Mouse (Mus musculus): ENCODE data around the gene Tmem266.

The Tmem266 gene

GRCm38 (mm10) chr9:55328151-55328918 is 1.6 kb downstream of the Tmem266 start:
- intact Hi-C loops (cut with DNase I): loop anchor here (5.0 kb wide), 1 partner anchor 54 kb away; no protein-coding TSS in a partner anchor

DNA sequence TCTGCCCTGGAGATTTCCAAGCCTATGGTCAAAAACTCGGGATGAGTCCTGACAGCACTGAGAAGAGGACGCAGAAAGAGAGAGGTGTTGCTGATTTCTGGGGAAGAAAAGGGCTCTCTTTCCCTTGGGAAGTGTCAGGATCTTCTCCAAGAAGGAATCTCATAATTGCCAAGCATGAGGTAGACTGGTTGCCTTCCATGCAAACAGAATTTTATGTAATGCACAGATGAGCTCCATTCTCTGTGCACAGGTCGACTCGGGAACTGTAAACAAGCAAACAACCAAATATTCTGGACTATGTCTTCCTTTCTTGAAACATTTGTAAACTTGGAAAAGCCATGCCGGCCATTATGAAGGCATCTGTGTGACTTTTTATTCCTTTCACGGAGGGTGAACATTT is 2.7 kb downstream of the Tmem266 start:
- intact Hi-C loops (cut with DNase I): loop anchor here (5.0 kb wide), 1 partner anchor 53 kb away; no protein-coding TSS in a partner anchor

DNA sequence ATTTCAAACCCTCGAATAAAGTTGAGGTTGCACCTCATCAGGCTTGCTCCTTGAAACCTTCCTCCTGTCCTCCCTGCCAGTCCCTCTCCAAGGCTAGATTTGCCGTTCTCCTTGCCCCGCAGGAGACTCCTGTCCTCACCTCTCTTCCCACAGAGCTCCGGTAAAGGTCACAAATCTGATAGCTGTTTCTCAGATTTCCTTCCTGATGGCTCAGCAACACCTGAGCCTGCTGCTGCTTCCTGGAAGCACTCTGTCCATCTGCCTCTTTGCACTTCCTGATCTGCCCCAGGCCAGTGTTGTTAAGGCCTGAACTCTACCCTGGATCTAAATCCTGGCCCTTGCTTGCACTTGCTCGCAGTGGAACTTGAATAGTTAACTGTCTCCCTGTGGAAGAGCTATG is 5.8 kb downstream of the Tmem266 start:
- intact Hi-C loops (cut with DNase I): no loop called here

- intact Hi-C loops (cut with DNase I): no loop called here
These were observed 6.2 kb downstream of the Tmem266 start for GRCm38 (mm10) chr9:55332949-55333348.

DNA sequence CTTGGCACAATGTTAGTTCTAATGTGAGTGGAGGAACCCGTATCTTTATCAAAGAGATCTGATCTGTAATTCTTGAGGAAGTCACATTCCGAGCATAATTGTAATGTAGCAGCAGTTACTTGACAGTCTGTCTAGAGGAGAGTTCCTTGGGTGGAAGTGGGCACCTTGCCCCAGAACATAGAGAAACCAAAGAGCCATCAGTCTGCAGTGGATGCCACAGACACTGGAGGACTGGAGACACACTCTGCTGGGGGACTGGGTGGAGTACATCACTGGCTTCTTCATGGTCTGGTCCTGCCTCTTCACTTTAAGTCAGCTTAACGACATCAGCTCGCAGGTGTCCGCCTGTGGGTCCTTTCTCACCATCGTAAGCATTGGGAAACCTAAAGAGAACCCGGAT is 17.5 kb downstream of the Tmem266 start:
- intact Hi-C loops (cut with DNase I): no loop called here

GRCm38 (mm10) chr9:55345332-55345731 is 18.6 kb downstream of the Tmem266 start:
- intact Hi-C loops (cut with DNase I): no loop called here

DNA sequence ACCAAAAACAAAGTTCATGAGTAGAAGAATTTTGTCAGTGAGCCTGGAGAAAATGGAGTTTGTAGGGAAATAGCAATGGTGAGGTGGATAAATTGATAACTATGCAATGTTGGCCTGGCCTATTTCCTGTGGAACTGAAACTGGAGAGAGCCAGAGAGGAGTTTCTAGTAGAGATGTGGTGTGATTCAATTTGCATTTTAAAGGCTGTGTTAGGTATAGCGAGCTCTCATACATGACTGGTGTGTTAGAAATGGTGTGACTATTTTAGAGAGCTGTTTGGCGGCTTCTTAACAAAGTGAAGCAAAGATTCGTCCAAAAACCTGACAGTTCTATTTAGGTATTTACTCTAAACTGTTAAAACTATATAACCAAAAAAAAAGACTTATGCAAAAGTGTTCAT is 22.0 kb downstream of the Tmem266 start:
- intact Hi-C loops (cut with DNase I): no loop called here

- intact Hi-C loops (cut with DNase I): no loop called here
These were observed 28.0 kb downstream of the Tmem266 start for GRCm38 (mm10) chr9:55354686-55355085.

DNA sequence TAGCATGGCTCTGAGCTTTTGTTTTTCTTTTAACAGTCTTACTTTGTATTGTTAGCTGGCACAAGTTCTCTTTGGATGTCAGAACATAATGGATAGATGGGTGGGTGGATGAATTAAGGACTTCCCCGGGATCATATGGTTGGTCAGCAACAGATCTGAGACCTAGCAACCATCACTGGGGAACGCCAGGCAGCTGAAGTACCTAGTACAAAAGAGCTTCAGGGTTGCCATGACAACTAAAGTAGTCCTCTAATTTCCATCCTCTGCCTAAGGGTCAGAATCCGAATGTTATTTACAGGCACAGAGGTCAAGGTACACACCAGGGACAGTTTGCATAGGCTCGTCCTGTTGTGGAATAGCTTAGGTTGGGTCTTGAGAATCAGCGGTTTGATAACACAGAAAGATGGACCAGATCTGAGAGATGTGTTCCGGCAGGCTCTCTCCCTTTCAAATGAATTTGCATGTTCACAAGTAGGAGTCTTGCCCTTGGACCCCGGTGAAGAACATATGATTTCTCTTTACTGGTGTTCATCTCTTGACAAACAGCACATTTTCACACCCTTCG is 28.6 kb downstream of the Tmem266 start:
- intact Hi-C loops (cut with DNase I): no loop called here

- intact Hi-C loops (cut with DNase I): no loop called here
These were observed 30.5 kb downstream of the Tmem266 start for GRCm38 (mm10) chr9:55357164-55357563.

GRCm38 (mm10) chr9:55360372-55360771 is 33.7 kb downstream of the Tmem266 start:
- intact Hi-C loops (cut with DNase I): no loop called here

DNA sequence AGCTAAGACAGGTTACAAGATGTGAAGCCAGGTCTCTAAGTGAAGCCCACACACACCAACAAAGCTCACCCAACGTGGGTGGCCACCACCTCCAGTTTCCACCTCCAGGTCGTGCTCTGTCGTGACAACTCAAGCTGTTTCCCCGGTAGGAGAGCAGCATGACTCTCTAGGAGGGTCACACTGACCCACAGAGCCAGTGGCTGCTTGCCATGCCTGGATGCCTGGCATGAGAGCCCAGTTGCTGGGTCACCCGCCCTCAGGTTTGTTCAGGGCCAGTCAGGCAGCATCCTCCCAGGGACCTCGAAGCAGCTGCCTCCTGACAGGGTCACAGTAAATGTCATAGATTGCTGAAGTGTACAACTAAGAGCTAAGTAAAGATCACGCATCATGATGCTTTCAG is 34.1 kb downstream of the Tmem266 start:
- intact Hi-C loops (cut with DNase I): no loop called here

- intact Hi-C loops (cut with DNase I): no loop called here
These were observed 35.3 kb downstream of the Tmem266 start for GRCm38 (mm10) chr9:55361969-55362368.

GRCm38 (mm10) chr9:55363707-55364106 is 37.0 kb downstream of the Tmem266 start:
- intact Hi-C loops (cut with DNase I): no loop called here

DNA sequence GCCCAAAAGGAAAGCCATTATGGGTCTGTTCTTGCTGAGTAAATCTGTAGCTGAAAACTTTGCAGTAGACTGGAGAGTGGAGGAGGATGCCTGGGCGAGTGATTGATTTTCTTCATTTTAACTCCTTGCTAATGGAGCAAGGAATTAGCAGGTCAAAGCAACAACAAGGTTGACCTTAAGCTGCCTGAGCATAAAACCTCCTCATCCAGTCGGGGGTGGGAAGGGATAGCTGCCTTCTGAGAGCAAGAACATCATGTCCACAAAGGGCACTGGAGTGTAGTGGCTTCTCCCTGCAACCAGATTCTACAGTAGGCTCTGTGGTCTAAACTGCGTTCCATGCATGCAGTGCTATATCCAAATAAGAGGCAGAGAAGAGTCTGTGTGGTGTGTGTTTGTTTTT is 41.3 kb downstream of the Tmem266 start:
- intact Hi-C loops (cut with DNase I): no loop called here

GRCm38 (mm10) chr9:55371908-55372307 is 45.2 kb downstream of the Tmem266 start:
- intact Hi-C loops (cut with DNase I): no loop called here

- intact Hi-C loops (cut with DNase I): no loop called here
These were observed 51.0 kb downstream of the Tmem266 start for GRCm38 (mm10) chr9:55377603-55378250.

GRCm38 (mm10) chr9:55381456-55381855 is 54.7 kb downstream of the Tmem266 start:
- intact Hi-C loops (cut with DNase I): loop anchor here (5.0 to 10.0 kb wide), 2 partner anchors 54 to 157 kb away; partner anchors contain the start of genes Nrg4 and Tmem266

GRCm38 (mm10) chr9:55382441-55382840 is 55.7 kb downstream of the Tmem266 start:
- intact Hi-C loops (cut with DNase I): loop anchor here (5.0 to 10.0 kb wide), 2 partner anchors 55 to 158 kb away; partner anchors contain the start of genes Nrg4 and Tmem266

GRCm38 (mm10) chr9:55386117-55386516 is 59.4 kb downstream of the Tmem266 start:
- intact Hi-C loops (cut with DNase I): loop anchor here (10.0 kb wide), 1 partner anchor 161 kb away; no protein-coding TSS in a partner anchor

DNA sequence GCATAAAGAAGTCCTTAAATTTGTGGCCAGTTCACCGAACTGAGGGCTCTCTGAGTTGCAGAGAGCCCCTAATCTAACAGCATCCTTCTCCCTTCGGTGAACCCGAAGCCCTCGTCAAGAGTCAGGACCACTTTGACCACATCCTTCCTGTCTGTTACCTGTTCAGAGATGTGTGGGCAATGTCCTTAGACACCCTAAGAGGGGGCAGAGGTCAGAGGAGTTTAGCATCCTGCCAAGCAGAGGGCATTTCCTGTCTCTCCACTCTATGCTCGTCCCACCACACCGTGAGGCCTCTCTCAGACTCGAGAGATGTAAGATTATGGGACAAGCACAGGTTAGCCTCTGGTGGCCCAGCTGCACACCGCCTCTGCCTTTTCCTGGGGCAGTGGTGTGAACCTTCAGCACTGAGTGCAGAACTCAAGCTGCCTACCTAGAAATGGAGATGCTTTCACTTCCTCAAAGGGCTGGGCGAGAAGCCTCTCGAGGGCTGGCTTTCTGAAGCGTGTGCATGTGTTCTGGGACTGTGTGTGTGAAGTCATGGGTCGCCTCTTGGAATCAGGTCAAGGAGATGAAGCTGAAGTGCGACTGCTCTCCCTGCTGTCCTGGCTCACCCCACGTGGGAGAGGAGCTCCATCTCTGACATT is 61.3 kb downstream of the Tmem266 start:
- intact Hi-C loops (cut with DNase I): loop anchor here (10.0 kb wide), 1 partner anchor 163 kb away; no protein-coding TSS in a partner anchor

Data from adrenal gland (tissue).